Comparison of ENCODE assay signal across 8 mouse cellular contexts in the genomic region with DNA sequence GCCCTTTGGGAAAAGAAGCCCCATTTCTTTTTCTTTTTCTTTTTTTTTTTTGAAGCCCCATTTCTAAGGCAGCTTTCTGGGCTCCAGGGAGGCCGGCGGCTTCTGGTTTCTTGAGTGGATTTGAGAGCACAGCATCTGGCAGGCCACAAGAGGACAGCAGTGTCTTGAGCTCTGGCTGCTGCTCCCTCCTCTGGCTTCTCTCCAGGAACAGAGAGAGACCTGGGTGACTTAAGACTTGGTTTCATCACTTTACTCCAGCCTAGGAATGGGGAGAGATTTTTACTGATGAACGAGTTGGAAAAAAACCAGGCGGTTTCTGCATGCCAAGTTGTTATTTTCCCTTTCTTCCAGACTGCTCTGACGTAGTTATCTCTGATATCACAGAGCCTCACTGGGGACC.
A peak's percentile ranks its signal among the peaks of the same experiment; 100 is the strongest.
DNase-seq lines count a peak whose midpoint lies in the region.

No protein-coding gene starts in this region.

- peak; percentile 64 to 67 for DNase-seq in cerebellum, postnatal 10 days
- DNase-seq in cerebellum, adult 18-20 months = no peak
- peak; percentile 16 for DNase-seq in 416B (ENCODE audit: low read depth)
- peak; percentile 29 for DNase-seq in embryo, embryonic 9.5 days (ENCODE audit: extremely low spot score)
- peak; percentile 60 to 64 for DNase-seq in heart, postnatal 10 days
- DNase-seq in left cerebral cortex, postnatal 4 days = peak; percentile 52
- DNase-seq in right cerebral cortex, adult 2 months (ENCODE audit: low spot score in 2 of 2) = peak; percentile 11 to 22
- no peak for DNase-seq in B cell, adult 2 months

- intact Hi-C loops in heart, postnatal 10 days (cut with DNase I) = loop anchor here (2.0 kb wide), 1 partner anchor 411 kb away; no protein-coding TSS in a partner anchor
- intact Hi-C loops in left cerebral cortex, postnatal 4 days (cut with DNase I) = no loop called here

Comparison
In these comparisons a context has a peak if more than half of its experiments do, and no peak if none do; other contexts are left out.
1. DNase-seq: peak in cerebellum, postnatal 10 days (2 of 2), 416B (single experiment), embryo, embryonic 9.5 days (single experiment), heart, postnatal 10 days (2 of 2), left cerebral cortex, postnatal 4 days (single experiment) and right cerebral cortex, adult 2 months (2 of 2); none in cerebellum, adult 18-20 months (0 of 2) and B cell, adult 2 months (0 of 2).